Mouse (Mus musculus): ENCODE measurements around the gene Kctd21.
A peak's percentile ranks its signal among the peaks of the same experiment; 100 is the strongest.

Gene Kctd21

DNA sequence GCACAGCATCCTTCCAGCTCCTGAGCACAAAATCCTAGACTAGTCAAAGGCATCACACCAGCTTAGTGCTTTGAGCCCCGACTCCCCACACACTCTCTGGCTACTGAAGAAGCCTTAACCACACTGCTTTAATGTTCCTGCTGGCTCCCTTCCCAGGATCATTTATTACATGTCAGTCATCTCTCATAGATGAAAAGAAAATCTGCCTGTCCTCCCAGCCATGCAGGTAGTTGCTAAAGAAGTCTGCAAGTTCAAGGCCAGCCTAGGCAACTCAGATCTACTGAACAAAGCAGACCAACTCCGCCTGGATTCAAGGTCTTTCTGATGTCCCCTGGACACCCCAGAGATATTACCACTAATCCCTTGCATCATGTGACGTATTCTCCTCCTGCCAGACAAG lies 14.4 kb upstream of the Kctd21 start:
- no peak for DNase-seq (ENCODE audit: low spot score in 2 of 2)

DNA sequence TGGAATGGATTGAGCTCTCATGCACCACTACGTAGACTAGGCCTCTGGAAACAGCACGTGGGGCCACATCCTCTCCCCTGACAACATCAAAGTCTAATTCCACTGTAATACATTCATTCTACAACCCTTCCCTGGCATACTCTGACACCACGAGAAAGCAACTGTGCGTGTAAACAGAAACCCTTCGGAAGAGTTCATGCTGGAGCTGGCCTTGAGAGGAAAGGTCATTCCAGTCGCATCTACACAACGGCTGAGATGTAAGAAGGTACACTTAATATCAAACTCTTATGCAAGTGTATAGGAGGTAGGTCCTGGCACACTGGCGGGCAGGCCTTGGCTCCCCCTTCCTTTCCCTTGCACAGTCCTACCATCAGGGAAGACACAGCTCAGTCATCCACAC lies 7.8 kb upstream of the Kctd21 start:
- DNase-seq (ENCODE audit: low spot score in 2 of 2) = no peak

DNA sequence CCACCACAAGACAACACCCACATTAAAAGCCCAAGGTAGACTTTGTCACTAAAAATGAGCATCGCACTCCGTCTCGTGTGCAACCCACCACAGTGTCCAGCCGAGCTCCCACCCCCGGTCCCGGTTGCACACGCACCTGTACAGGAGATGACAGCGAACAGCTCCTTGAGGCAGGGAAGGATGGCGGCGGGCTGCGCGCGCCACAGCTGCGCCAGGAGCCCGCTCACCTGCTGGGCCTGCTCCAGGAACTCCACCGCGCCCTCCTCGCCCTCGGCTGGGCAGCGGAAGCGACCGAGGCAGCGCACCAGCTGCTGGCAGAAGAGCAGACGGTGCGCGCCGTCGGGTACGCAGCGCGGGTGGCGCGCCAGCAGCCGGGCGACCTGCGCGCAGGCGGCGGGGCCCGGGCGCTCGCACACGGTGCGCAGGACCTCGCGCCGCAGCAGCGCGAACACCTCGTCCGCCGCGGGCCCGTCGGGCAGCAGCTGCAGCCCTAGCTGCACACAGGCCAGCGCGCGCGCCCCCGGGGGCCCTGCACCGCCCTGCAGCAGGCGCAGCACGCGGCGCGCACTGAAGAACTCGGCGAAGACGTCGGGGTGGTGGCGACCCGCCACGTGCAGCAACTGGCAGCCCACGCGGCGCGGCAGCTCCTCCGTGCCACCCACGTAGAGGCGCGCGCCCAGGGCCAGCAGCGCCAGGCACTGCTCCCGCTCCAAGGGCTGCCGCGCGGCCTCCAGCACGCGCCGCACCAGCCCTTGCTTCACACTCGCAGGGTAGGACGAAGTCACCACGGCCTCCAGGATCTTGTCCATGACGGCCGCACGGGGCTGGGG lies 6.8 kb upstream of the Kctd21 start:
- DNase-seq (ENCODE audit: low spot score in 2 of 2) = peak in 1 of 2 experiments; percentile 49

DNA sequence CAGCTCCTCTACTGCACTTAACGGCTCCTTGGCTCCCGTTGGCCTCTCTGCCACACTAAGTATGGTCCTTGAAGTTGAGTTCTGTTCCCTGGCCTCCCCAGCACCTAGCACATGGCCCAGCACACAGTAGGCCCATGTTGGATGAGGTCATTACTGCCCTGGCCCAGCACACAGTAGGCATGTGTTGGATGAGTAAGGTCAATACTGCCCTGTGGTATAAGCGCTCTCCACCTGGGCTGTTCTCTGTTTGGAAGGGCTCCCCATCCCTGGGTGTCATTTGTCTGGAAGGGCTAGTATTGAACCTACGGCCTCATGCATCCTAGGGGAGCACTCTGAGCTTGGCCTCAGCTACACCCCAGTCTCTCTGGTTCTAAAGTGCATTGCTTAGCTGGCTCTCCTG lies 4.8 kb upstream of the Kctd21 start:
- DNase-seq (ENCODE audit: low spot score in 2 of 2) = no peak

DNA sequence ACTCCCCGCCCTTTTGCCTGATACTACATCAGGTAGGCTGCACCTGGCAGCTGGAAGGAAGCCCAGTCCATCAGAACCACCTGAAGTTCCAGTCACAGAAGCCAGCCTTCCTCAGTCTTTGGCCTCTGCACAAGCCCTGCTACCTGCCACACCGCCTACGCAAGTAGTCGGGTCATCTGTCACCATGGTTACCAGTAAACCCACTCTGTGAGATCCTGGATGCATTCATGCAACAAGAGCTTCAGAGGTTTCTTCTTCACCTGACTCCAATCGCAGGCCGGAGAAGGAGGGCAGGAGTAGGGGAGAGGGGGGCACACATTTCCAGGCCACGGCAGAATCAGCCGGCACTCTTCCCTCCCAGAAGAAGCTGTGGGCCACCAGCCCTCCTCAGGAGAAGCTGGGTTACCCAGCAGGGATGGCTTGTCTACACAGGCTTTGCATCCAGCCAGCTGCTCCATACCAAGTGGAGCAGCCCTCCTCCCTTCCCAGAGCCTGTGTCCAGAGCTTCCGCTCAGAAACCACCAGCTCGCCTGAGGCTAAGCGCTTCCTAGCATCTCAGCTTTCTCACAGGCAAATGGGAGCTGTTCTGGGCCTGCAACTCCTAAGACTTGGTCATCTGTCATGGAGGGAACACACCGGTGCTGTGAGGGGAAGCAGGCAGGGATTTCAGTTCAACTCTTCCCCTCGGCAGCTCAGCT lies 3.1 kb upstream of the Kctd21 start:
- DNase-seq (ENCODE audit: low spot score in 2 of 2) = no peak

DNA sequence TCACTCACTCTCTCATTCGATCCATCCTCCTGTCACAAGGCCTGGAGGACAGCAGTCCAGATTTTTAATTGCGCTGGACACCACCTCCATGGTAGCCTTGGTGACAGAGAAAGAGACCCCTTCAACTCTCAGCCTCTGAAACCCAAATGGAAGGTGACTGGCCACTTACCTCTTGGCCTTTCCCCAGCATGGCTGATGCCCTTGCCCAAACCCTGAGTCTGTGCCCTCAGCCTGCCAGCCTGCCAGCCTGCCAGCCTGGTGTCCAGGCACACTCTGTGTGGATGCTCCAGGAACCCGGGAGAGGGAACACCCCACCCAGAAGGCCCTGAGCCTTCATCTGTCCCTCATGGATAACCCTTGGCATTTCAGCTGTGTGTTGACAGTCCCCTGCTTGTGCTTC lies 2.5 kb upstream of the Kctd21 start:
- no peak for DNase-seq (ENCODE audit: low spot score in 2 of 2)

DNA sequence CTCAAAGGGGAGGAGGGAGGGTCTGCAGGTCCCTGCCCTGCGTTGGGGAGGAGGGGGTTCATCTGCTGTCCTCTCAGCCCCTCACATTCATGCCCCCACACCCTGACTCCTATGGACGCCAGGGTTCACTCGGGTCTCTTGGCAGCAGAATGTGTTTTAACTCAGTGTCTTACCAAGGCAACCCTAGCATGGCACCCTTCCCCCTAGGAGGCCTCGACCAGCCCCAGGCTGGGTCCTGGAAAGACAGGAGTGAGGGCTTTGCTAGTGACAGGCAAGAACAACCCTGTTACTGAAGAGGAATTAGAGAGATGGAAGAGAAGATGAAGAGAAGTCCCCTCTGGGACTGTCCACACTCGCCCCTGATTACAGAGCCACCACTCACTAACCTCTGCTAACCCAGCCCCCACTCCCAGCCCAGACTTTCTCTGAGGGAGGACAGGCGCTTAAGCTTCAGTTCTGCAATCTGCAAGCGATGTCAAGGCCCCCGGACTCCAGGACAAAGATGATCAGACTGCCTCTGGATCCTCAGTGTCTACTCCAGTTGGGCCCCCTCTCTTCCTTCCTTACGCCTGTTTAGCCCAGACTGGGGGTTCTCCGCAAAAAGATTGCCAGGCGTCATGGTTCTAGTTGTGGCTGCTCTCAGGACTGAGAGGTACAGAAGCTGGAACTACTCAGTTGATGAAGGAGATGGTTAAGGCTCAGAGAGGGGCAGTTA lies 1.0 kb upstream of the Kctd21 start:
- DNase-seq (ENCODE audit: low spot score in 2 of 2) = no peak

DNA sequence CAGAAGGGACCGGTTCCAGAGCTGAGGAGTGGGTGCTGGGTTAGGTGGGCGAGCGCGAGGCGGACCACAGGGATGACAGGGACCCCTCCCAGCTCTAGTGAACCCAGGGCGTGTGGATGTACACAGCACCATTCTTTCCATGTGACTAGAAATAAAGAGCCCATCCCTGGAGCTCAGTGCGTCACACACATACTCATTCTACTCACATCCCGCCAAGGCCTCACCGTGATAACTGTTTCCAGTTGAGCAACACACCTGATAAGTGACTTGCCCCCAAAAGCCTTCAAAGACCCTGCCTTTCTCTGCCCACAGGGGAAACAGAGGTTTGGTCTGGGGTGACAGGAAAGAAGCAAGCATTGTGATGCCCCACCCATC lies 527 bp downstream of the Kctd21 start:
- DNase-seq (ENCODE audit: low spot score in 2 of 2) = no peak

DNA sequence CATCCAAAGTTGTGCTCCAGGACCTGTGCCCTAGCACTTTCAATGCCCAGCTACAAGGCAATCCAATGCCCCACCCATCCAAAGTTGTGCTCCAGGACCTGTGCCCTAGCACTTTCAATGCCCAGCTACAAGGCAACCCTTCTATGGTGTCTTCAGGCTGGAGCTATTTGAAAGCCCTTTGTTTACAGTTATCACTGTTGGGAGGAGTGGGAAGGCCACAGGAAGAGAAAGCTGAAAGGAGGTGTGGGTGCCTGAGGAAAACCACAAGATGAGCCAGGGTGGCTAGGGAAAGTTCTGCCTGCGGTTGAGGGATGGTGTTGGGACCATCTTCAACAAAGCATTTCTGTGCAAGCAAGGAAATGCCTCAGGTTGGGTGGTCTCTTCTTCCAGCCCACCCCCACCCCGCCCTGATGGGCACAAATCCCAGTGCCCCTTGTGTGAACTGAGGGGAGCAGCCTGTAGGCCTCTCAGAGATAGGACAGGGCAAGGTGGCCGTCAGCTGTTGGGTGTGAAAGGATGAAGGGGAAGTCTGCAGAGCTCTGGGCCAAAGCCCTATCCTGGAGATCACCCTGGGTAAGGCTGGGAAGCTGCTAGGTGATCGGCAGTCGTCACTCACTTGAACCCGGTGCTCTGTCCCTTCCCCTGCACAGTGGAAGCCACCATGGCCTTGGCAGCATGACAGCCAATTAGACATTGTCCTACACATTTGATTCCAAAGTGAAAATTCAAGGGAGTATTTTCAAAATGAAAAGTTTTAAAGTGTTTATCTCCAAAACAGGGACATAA lies 1.2 kb downstream of the Kctd21 start:
- no peak for DNase-seq (ENCODE audit: low spot score in 2 of 2)

DNA sequence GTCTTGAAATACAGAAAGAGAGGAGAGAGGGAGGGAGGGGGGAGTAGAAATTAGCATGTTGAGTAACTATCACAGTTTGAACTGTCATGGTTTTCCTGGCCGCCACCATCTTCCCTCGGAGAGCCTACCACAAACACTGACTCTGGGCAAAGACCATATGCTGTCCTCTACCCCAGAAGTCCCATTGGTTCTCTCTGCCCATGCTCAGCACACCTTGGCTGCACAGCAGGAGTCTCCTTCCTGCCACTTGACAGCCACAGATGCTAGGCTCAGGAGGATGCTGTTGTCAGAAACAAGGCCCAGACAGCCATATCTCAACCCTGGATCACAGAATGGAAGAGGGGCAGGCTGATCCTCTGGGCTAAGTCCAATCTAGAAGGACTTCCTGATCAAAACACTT lies 2.3 kb downstream of the Kctd21 start:
- no peak for DNase-seq (ENCODE audit: low spot score in 2 of 2)

DNA sequence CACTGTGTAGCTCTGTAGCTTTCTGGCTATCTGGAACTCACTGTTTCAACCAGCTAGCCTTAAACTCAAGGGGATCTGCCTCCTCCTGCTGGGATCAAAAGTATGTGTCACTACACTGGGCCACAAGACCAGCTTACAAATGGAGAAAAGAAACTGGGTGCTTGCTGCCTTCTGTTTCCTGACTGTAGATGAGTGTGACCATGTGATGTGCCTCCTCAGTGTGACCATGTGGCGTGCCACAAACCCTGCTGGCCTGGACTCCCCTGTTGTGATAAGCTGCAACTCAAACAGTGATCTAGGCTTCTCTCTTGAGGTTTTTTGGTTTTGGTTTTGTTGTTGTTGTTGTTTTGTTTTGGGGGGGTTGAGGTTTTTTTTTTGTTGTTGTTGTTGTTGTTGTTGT lies 4.6 kb downstream of the Kctd21 start:
- no peak for DNase-seq (ENCODE audit: low spot score in 2 of 2)

DNA sequence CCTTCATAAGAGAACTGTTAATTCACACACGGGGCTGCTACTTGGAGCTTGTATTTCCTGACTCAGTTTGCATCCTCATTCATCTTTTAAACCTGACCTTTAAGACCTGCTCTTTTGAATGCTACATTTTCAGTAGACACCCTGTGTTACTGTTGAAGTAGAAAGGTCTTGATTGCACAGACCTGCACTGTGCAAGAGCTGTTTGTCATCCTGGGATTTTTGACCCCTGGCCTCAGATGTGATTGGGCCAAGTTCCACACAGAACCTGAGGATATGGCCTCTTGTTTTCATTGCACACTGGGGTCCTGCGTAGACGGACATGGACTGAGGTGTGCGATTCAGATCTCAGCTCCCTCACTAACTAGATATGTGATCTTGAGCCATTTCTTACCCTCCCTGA lies 6.5 kb downstream of the Kctd21 start:
- no peak for DNase-seq (ENCODE audit: low spot score in 2 of 2)

DNA sequence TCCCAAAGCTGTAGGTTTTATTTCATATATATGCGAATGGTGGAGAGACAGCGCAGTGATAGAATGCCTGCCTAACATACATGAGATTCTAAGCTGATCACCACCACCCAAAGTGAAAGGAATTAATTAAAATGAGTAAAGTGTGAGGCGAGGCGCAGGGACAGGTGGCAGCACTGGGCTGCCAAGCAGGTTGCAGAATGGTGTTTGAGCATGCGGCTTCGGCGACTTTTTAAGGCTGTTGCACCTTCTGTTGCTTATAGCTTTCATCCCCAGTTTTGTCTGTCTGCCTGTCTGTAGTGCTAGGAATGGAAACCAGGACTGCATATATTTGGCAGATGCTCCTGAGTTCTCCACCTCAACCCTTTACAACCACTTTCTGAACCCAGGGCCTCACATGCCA lies 7.5 kb downstream of the Kctd21 start:
- no peak for DNase-seq (ENCODE audit: low spot score in 2 of 2)

DNA sequence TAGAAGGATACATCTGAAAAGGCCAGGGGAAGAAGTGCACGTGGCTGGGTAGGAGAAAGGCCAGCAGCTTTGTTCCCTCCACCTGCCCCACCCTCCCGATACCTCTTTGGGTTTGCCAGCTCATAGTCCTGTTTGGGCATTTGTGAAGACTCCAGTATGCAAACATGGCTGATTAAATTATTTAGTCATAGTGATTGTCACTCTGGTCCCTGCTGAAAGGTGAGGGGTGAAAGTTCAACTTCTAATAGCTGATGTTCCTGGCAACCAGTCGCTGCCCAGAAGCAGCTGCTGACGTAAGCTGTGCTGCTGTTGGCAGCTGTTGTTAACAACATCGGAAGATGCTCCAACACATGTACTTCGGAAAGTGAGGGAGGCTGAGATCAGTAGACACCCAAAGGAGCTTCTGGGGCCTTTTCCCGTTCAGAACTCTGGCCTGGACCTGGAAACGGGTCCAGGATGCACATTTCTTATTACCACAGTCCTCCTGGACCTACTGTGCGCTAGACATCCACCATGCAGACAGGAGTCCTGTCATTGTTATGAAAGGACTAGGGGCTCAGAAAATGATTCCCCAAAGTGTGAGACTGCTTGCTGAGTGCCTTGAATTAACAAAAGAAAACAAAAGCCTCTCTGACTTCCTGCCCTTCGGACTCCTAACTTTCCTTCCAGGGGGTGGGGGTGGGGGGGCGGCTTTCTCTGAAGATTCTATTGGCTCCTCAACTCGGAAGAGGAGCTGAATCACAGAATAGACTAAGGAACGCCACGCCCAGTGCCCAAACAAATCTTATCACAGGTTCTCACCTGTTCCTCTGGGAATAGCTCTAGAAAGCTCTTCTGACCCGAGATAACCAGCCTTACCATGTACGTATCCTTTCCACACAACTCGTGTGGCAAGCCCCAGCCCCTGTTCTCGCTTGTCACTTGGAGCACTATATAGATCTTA lies 9.1 kb downstream of the Kctd21 start:
- no peak for DNase-seq (ENCODE audit: low spot score in 2 of 2)

DNA sequence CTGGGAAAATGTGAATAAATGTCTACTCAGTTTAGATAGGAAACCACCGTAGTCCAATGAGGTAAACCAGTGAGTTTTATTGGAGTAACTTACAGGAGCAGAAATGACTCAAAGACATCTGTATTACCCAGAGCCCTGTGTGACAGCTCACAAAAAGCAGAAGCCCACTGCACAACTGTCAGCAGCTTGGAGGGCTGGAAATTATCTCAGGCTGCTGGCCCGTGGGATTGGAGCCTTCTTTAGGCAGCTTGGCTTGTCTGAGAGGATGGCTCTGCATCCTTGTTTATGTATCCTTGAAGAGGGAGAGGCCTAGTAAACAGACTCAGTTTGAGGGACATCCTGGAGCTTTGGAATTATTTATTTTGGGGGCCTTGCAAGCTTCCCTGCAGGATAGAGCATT lies 10.8 kb downstream of the Kctd21 start:
- DNase-seq (ENCODE audit: low spot score in 2 of 2) = no peak

DNA sequence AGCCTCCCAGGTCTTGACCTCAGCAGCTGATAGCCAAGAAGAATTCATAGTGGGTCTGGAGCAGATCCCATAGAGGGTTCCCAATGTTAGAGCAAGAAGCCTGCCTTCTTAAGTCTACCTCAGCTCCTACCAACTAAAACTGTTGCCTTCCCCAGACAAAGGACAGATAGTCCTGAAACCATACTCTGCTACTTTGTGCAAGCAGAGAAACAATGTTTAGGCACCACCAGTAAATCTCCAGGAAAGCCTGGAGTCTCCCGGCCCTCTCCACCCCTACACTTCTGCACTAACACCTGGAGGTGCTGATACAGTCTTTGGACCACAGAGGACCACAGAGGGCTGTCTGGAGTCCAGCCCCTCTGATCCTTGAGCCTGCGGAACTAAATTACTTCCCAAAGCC lies 12.5 kb downstream of the Kctd21 start:
- no peak for DNase-seq (ENCODE audit: low spot score in 2 of 2)

DNA sequence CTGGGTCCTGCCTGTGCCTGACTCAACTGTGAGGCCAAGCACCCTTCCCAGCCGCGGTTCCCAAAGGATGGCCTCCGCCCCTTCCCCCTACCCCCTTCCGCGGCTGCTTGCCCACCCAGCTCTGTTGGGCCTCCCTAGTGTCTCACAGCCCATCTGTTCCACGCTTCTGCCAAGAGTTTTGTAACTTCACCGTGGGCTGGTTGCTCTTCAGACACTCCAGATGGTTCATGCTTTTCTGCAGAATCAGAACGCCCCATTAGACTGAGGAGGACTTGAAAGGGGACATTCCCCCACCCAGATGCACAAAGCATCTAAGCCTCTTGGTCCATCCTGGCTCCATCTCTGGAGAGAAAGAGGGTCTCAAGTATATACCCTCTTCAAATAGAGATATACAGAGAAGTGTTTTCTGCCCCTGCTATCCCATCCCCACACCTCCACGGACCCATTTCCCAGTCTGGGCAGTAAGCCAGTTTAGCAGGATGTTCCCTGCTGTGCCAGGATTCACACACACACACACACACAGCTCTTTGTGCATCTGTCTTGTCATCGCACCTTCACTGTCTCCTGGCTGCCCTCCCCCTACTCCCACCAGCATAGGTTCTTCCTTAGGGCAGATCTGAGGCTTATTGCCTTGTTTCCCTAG lies 13.2 kb downstream of the Kctd21 start:
- DNase-seq (ENCODE audit: low spot score in 2 of 2) = peak; percentile 61 to 65

DNA sequence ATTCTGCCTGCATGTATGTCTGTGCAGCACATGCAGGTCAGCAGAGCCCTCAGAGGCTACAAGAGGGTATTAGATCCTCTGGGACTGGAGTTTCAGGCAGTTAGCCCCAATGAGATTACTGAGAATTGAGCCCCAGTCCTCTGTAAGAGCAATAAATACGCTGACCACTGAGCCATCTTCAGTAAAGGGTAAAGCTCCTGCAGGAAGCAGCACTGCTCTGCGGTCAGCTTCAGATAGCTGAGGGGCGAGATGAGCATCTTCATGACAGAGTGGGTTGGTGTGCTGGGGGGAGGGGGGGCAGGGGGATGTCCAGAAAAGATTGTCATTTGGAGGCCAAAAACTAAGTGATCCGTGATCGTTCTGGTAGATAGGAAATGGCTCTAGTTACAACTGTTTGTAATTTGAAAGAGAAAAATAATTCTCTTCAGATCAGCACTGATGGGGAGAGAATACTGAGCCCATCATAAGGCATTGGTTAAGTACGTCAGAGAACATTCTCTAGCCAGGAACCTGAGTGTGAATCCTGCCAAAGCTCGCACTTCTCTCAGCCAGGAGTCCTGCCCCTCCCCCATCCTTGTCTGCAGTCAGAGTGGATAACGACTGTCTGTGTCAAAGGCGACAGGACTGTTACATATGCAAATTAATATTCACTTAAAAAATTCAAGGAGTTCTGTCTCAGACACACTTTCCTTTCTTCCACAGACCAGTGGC lies 14.1 kb downstream of the Kctd21 start:
- DNase-seq (ENCODE audit: low spot score in 2 of 2) = peak in 1 of 2 experiments; percentile 4

DNA sequence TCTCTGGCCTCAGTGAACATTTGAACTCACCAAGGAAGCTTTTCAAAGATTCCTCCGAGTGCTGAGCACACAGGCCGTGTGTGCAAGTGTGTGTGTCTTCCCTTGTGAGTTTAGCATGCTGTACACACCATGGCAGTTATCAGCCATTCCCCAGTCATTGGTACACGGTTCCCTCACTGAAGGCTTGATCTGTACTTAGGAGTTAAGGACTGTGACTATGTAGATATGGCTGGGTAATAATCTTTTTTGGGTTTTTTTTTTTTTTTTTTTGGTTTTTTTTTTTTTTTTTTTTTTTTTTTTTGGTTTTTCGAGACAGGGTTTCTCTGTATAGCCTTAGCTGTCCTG lies 14.7 kb downstream of the Kctd21 start:
- DNase-seq (ENCODE audit: low spot score in 2 of 2) = no peak

DNA sequence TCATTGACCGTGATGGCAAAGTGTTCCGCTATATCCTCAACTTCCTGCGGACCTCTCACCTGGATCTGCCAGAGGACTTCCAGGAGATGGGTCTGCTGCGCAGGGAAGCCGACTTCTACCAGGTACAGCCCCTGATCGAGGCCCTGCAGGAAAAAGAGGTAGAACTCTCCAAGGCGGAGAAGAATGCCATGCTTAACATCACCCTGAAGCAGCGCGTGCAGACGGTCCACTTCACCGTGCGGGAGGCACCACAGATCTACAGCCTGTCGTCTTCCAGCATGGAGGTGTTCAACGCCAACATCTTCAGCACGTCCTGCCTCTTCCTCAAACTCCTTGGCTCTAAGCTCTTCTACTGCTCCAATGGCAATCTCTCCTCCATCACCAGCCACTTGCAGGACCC lies 15.3 kb downstream of the Kctd21 start:
- DNase-seq (ENCODE audit: low spot score in 2 of 2) = peak in 1 of 2 experiments; percentile 6

All from frontal cortex, postnatal 10 days (tissue).